Mouse (Mus musculus): Measurements from ENCODE around the gene Zfp169. TPM values are rescaled to one million over a fixed set of nuclear protein-coding genes. Genes with fewer than 3 reads are reported as not detected.
A peak's percentile ranks its signal among the peaks of the same experiment; 100 is the strongest.

Zfp169 gene
- polyA plus RNA-seq, 1 experiment from 2014 or later = 7.9 TPM

GRCm38 (mm10) chr13:48493183-48493582 lies 20.1 kb downstream of the Zfp169 start:
- Histone ChIP-seq H3K9ac (ENCODE audit: low read depth, low read length) (no peak overlapping the region), H3K27me3 (ENCODE audit: control insufficient read depth, insufficient read depth, low read length) (no peaks in the 10 kb centered on the region), H3K4me3 (ENCODE audit: low read depth, low read length) (no peak overlapping the region), H3K36me3 (ENCODE audit: control insufficient read depth, insufficient read depth, low read length) (peaks cover 11% of the 10 kb centered on the region; the same call in 1 of the 2 replicates), H3K27ac (ENCODE audit: low read depth, low read length) (no peak overlapping the region), H3K4me1 (replicated peaks; ENCODE audit: control insufficient read depth, insufficient read depth, low read length) (no peaks in the 10 kb centered on the region; the same call in 1 of the 2 replicates), H3K4me2 (replicated peaks; ENCODE audit: low read depth, low read length) (no peak overlapping the region), H3K9me3 (ENCODE audit: control insufficient read depth, low read length) (no peaks in the 10 kb centered on the region; the same call in 1 of the 2 replicates)
- WGBS = 86% methylated on average over 4 of the region's 5 CpGs
- no peak for DNase-seq (ENCODE audit: low spot score)
- ATAC-seq (ENCODE audit: low FRiP score) = no peak

GRCm38 (mm10) chr13:48490396-48491182 lies 22.7 kb downstream of the Zfp169 start:
- no peak for ATAC-seq (ENCODE audit: low FRiP score)

GRCm38 (mm10) chr13:48483606-48484005 lies 29.6 kb downstream of the Zfp169 start:
- WGBS = 95% methylated on average over 4 of the region's 4 CpGs
- no peak overlapping the region for H3K4me3 ChIP-seq (ENCODE audit: low read depth, low read length)

More at GRCm38 (mm10) chr13:48490396-48491182, 22.7 kb downstream of the Zfp169 start:
- no peak overlapping the region for H3K9ac ChIP-seq (ENCODE audit: low read depth, low read length)
- no peaks in the 10 kb centered on the region for H3K4me1 ChIP-seq (replicated peaks; ENCODE audit: control insufficient read depth, insufficient read depth, low read length)
- no peak for DNase-seq (ENCODE audit: low spot score)
- H3K9me3 ChIP-seq (ENCODE audit: control insufficient read depth, low read length) = no peaks in the 10 kb centered on the region; the same call in 1 of the 2 replicates
- H3K36me3 ChIP-seq (ENCODE audit: control insufficient read depth, insufficient read depth, low read length) = peaks cover 11% of the 10 kb centered on the region; the same call in 1 of the 2 replicates
- WGBS = 87% methylated on average over 35 of the region's 35 CpGs
- no peaks in the 10 kb centered on the region for H3K27me3 ChIP-seq (ENCODE audit: control insufficient read depth, insufficient read depth, low read length)
- H3K4me2 ChIP-seq (replicated peaks; ENCODE audit: low read depth, low read length) = no peak overlapping the region
- H3K27ac ChIP-seq (ENCODE audit: low read depth, low read length) = no peak overlapping the region
- no peak overlapping the region for H3K4me3 ChIP-seq (ENCODE audit: low read depth, low read length)

GRCm38 (mm10) chr13:48468656-48469180 lies 44.5 kb downstream of the Zfp169 start:
- no peaks in the 10 kb centered on the region for H3K27me3 ChIP-seq (ENCODE audit: control insufficient read depth, insufficient read depth, low read length)
- DNase-seq (ENCODE audit: low spot score) = no peak
- no peaks in the 10 kb centered on the region for H3K9me3 ChIP-seq (ENCODE audit: control insufficient read depth, low read length)
- no peak overlapping the region for H3K4me3 ChIP-seq (ENCODE audit: low read depth, low read length)
- no peak overlapping the region for H3K27ac ChIP-seq (ENCODE audit: low read depth, low read length)
- 66% methylated on average over 15 of the region's 15 CpGs for WGBS
- H3K4me2 ChIP-seq (replicated peaks; ENCODE audit: low read depth, low read length) = no peak overlapping the region
- H3K36me3 ChIP-seq (ENCODE audit: control insufficient read depth, insufficient read depth, low read length) = no peaks in the 10 kb centered on the region
- no peaks in the 10 kb centered on the region for H3K4me1 ChIP-seq (replicated peaks; ENCODE audit: control insufficient read depth, insufficient read depth, low read length)
- no peak overlapping the region for H3K9ac ChIP-seq (ENCODE audit: low read depth, low read length)
- ATAC-seq (ENCODE audit: low FRiP score) = no peak

More at GRCm38 (mm10) chr13:48483606-48484005, 29.6 kb downstream of the Zfp169 start:
- H3K36me3 ChIP-seq (ENCODE audit: control insufficient read depth, insufficient read depth, low read length) = no peaks in the 10 kb centered on the region
- ATAC-seq (ENCODE audit: low FRiP score) (no peak), DNase-seq (ENCODE audit: low spot score) (no peak)
- no peak overlapping the region for H3K27ac ChIP-seq (ENCODE audit: low read depth, low read length)
- no peaks in the 10 kb centered on the region for H3K9me3 ChIP-seq (ENCODE audit: control insufficient read depth, low read length)
- no peaks in the 10 kb centered on the region for H3K4me1 ChIP-seq (replicated peaks; ENCODE audit: control insufficient read depth, insufficient read depth, low read length)
- H3K27me3 ChIP-seq (ENCODE audit: control insufficient read depth, insufficient read depth, low read length) = no peaks in the 10 kb centered on the region
- H3K4me2 ChIP-seq (replicated peaks; ENCODE audit: low read depth, low read length) = no peak overlapping the region
- H3K9ac ChIP-seq (ENCODE audit: low read depth, low read length) = no peak overlapping the region

- peak; percentile 30 for DNase-seq (ENCODE audit: low spot score)
- Histone ChIP-seq H3K36me3 (ENCODE audit: control insufficient read depth, insufficient read depth, low read length) (no peaks in the 10 kb centered on the region), H3K9ac (ENCODE audit: low read depth, low read length) (0 out of 2 replicates have a peak overlapping the region, but pooled peaks have one; percentile 27), H3K27ac (ENCODE audit: low read depth, low read length) (peak overlapping the region; percentile 10; the same call in 1 of the 2 replicates), H3K27me3 (ENCODE audit: control insufficient read depth, insufficient read depth, low read length) (no peaks in the 10 kb centered on the region), H3K4me2 (replicated peaks; ENCODE audit: low read depth, low read length) (no peak overlapping the region), H3K9me3 (ENCODE audit: control insufficient read depth, low read length) (no peaks in the 10 kb centered on the region), H3K4me1 (replicated peaks; ENCODE audit: control insufficient read depth, insufficient read depth, low read length) (no peaks in the 10 kb centered on the region), H3K4me3 (ENCODE audit: low read depth, low read length) (no peak overlapping the region)
- no peak for ATAC-seq (ENCODE audit: low FRiP score)
- 54% methylated on average over 10 of the region's 10 CpGs for WGBS
These were observed 47.1 kb downstream of the Zfp169 start for GRCm38 (mm10) chr13:48466186-48466585.

- Histone ChIP-seq H3K9ac (ENCODE audit: low read depth, low read length) (no peak overlapping the region), H3K27ac (ENCODE audit: low read depth, low read length) (no peak overlapping the region), H3K4me2 (replicated peaks; ENCODE audit: low read depth, low read length) (no peak overlapping the region), H3K27me3 (ENCODE audit: control insufficient read depth, insufficient read depth, low read length) (no peaks in the 10 kb centered on the region), H3K4me1 (replicated peaks; ENCODE audit: control insufficient read depth, insufficient read depth, low read length) (no peaks in the 10 kb centered on the region), H3K36me3 (ENCODE audit: control insufficient read depth, insufficient read depth, low read length) (no peaks in the 10 kb centered on the region), H3K9me3 (ENCODE audit: control insufficient read depth, low read length) (no peaks in the 10 kb centered on the region), H3K4me3 (ENCODE audit: low read depth, low read length) (no peak overlapping the region)
- WGBS = 21% methylated on average over 4 of the region's 4 CpGs
- DNase-seq (ENCODE audit: low spot score) = peak; percentile 91
- no peak for ATAC-seq (ENCODE audit: low FRiP score)
These were observed 49.1 kb downstream of the Zfp169 start for GRCm38 (mm10) chr13:48464170-48464569.

GRCm38 (mm10) chr13:48459280-48459679 lies 54.0 kb downstream of the Zfp169 start:
- Histone ChIP-seq H3K36me3 (ENCODE audit: control insufficient read depth, insufficient read depth, low read length) (no peaks in the 10 kb centered on the region), H3K4me2 (replicated peaks; ENCODE audit: low read depth, low read length) (no peak overlapping the region), H3K27ac (ENCODE audit: low read depth, low read length) (no peak overlapping the region), H3K27me3 (ENCODE audit: control insufficient read depth, insufficient read depth, low read length) (no peaks in the 10 kb centered on the region), H3K9me3 (ENCODE audit: control insufficient read depth, low read length) (no peaks in the 10 kb centered on the region), H3K9ac (ENCODE audit: low read depth, low read length) (no peak overlapping the region), H3K4me1 (replicated peaks; ENCODE audit: control insufficient read depth, insufficient read depth, low read length) (no peaks in the 10 kb centered on the region), H3K4me3 (ENCODE audit: low read depth, low read length) (no peak overlapping the region)
- DNase-seq (ENCODE audit: low spot score) (no peak), ATAC-seq (ENCODE audit: low FRiP score) (no peak)
- WGBS = 87% methylated on average over 5 of the region's 5 CpGs

- ATAC-seq (ENCODE audit: low FRiP score) = no peak
- Histone ChIP-seq H3K4me3 (ENCODE audit: low read depth, low read length) (no peak overlapping the region), H3K27ac (ENCODE audit: low read depth, low read length) (no peak overlapping the region), H3K9ac (ENCODE audit: low read depth, low read length) (no peak overlapping the region), H3K4me2 (replicated peaks; ENCODE audit: low read depth, low read length) (no peak overlapping the region), H3K36me3 (ENCODE audit: control insufficient read depth, insufficient read depth, low read length) (no peaks in the 10 kb centered on the region), H3K27me3 (ENCODE audit: control insufficient read depth, insufficient read depth, low read length) (no peaks in the 10 kb centered on the region), H3K4me1 (replicated peaks; ENCODE audit: control insufficient read depth, insufficient read depth, low read length) (no peaks in the 10 kb centered on the region), H3K9me3 (ENCODE audit: control insufficient read depth, low read length) (no peaks in the 10 kb centered on the region)
- no peak for DNase-seq (ENCODE audit: low spot score)
- 61% methylated on average over 4 of the region's 4 CpGs for WGBS
These were observed 65.1 kb downstream of the Zfp169 start for GRCm38 (mm10) chr13:48448119-48448518.

- Histone ChIP-seq H3K4me2 (replicated peaks; ENCODE audit: low read depth, low read length) (no peak overlapping the region), H3K27me3 (ENCODE audit: control insufficient read depth, insufficient read depth, low read length) (no peaks in the 10 kb centered on the region), H3K9ac (ENCODE audit: low read depth, low read length) (no peak overlapping the region), H3K4me1 (replicated peaks; ENCODE audit: control insufficient read depth, insufficient read depth, low read length) (no peaks in the 10 kb centered on the region), H3K36me3 (ENCODE audit: control insufficient read depth, insufficient read depth, low read length) (no peaks in the 10 kb centered on the region), H3K4me3 (ENCODE audit: low read depth, low read length) (no peak overlapping the region), H3K27ac (ENCODE audit: low read depth, low read length) (no peak overlapping the region), H3K9me3 (ENCODE audit: control insufficient read depth, low read length) (no peaks in the 10 kb centered on the region)
- DNase-seq (ENCODE audit: low spot score) = no peak
- WGBS = 45% methylated on average over 8 of the region's 8 CpGs
- no peak for ATAC-seq (ENCODE audit: low FRiP score)
These were observed 69.3 kb downstream of the Zfp169 start for GRCm38 (mm10) chr13:48443996-48444395.
